Mouse (Mus musculus) adrenal gland, postnatal 14 days (tissue): Measurements from ENCODE around the gene Prune1. TPM values are rescaled to one million over a fixed set of nuclear protein-coding genes. Genes with fewer than 3 reads are reported as not detected.
A peak's percentile ranks its signal among the peaks of the same experiment; 100 is the strongest.

Source experiments
- DNase-seq: peaks from one replicate; pipeline ENCODE4 v3.0.0; 2021; ENCODE audit warnings: mixed read lengths
- total RNA-seq: library from RNA; stranded (reverse); gene quantifications from 2 replicates; pipeline ENCODE4 v1.2.3, GENCODE M21; 2021

Prune1 gene
- total RNA-seq, 1 experiment from 2014 or later, result 21.6 TPM

GRCm38 (mm10) chr3:95237541-95238099 is 44.3 kb downstream of the Prune1 start:
- DNase-seq, result no peak

GRCm38 (mm10) chr3:95235386-95236301 is 46.2 kb downstream of the Prune1 start:
- no peak for DNase-seq

- DNase-seq, result no peak
Observed at GRCm38 (mm10) chr3:95233303-95233980, 48.4 kb downstream of the Prune1 start.

GRCm38 (mm10) chr3:95232771-95233170 is 49.1 kb downstream of the Prune1 start:
- peak; percentile 78 for DNase-seq

GRCm38 (mm10) chr3:95231298-95232221 is 50.3 kb downstream of the Prune1 start, which contains the start of gene Mllt11:
TSS of gene Mllt11 (minus strand) at chr3:95232171.
- peak; percentile 43 for DNase-seq

- DNase-seq, result peak; percentile 36
Observed at GRCm38 (mm10) chr3:95230495-95231297, 51.2 kb downstream of the Prune1 start.

- DNase-seq, result peak; percentile 56
Observed at GRCm38 (mm10) chr3:95229781-95230494, 51.9 kb downstream of the Prune1 start.

- peak; percentile 50 for DNase-seq
Observed at GRCm38 (mm10) chr3:95228894-95229780, 52.7 kb downstream of the Prune1 start.

- DNase-seq, result peak; percentile 95
Observed at GRCm38 (mm10) chr3:95228148-95228893, 53.6 kb downstream of the Prune1 start, which contains the start of gene Cdc42se1. TSS of gene Cdc42se1 (plus strand) at chr3:95228732.

- no peak for DNase-seq
Observed at GRCm38 (mm10) chr3:95227214-95227613, 54.7 kb downstream of the Prune1 start.

GRCm38 (mm10) chr3:95224295-95224694 is 57.6 kb downstream of the Prune1 start:
- DNase-seq, result peak; percentile 46

GRCm38 (mm10) chr3:95223041-95223440 is 58.8 kb downstream of the Prune1 start:
- DNase-seq, result no peak

- DNase-seq, result no peak
Observed at GRCm38 (mm10) chr3:95218466-95219137, 63.3 kb downstream of the Prune1 start.

- peak; percentile 98 for DNase-seq
Observed at GRCm38 (mm10) chr3:95217255-95218134, 64.4 kb downstream of the Prune1 start, which contains the start of gene Gabpb2. TSS of gene Gabpb2 (minus strand) at chr3:95217916.

- DNase-seq, result no peak
Observed at GRCm38 (mm10) chr3:95216655-95217254, 65.1 kb downstream of the Prune1 start.

GRCm38 (mm10) chr3:95213609-95213975 is 68.3 kb downstream of the Prune1 start:
- DNase-seq, result no peak
